Mouse (Mus musculus): Measurements from ENCODE around the gene Zgrf1. TPM values are rescaled to one million over a fixed set of nuclear protein-coding genes. Genes with fewer than 3 reads are reported as not detected.

The Zgrf1 gene
- polyA plus RNA-seq, 1 experiment from 2014 or later = 6.3 TPM

- no peak for ATAC-seq (ENCODE audit: insufficient read depth, low FRiP score)
- Histone ChIP-seq H3K27me3 (ENCODE audit: control insufficient read depth, insufficient read depth, low read length) (no peaks in the 10 kb centered on the region), H3K4me2 (ENCODE audit: low read depth, low read length) (peak overlapping the region; percentile 72), H3K27ac (ENCODE audit: low read length) (peak overlapping the region; percentile 96; the same call in 1 of the 2 replicates), H3K36me3 (ENCODE audit: control insufficient read depth, insufficient read depth, low read length) (no peaks in the 10 kb centered on the region), H3K9ac (ENCODE audit: low read length) (peak overlapping the region; percentile 90), H3K9me3 (replicated peaks; ENCODE audit: control insufficient read depth, low read length) (no peaks in the 10 kb centered on the region), H3K4me1 (ENCODE audit: control insufficient read depth, insufficient read depth, low read length) (peaks cover 8% of the 10 kb centered on the region), H3K4me3 (replicated peaks; ENCODE audit: low read length) (peak overlapping the region; percentile 94)
- 3% methylated on average over 12 of the region's 13 CpGs for WGBS
Observed at GRCm38 (mm10) chr3:127552434-127552972, 786 bp upstream of the Zgrf1 start.

GRCm38 (mm10) chr3:127553720-127554043, 393 bp downstream of the Zgrf1 start:
- Histone ChIP-seq H3K9ac (ENCODE audit: low read length) (peak overlapping the region; percentile 76), H3K27me3 (ENCODE audit: control insufficient read depth, insufficient read depth, low read length) (no peaks in the 10 kb centered on the region), H3K4me3 (replicated peaks; ENCODE audit: low read length) (peak overlapping the region; percentile 94), H3K4me2 (ENCODE audit: low read depth, low read length) (peak overlapping the region; percentile 71), H3K27ac (ENCODE audit: low read length) (peak overlapping the region; percentile 60), H3K9me3 (replicated peaks; ENCODE audit: control insufficient read depth, low read length) (no peaks in the 10 kb centered on the region), H3K4me1 (ENCODE audit: control insufficient read depth, insufficient read depth, low read length) (peaks cover 8% of the 10 kb centered on the region), H3K36me3 (ENCODE audit: control insufficient read depth, insufficient read depth, low read length) (no peaks in the 10 kb centered on the region)
- WGBS = under 1% methylated on average over 4 of the region's 4 CpGs
- no peak for ATAC-seq (ENCODE audit: insufficient read depth, low FRiP score)

- H3K9ac ChIP-seq (ENCODE audit: low read length) = no peak overlapping the region
Observed at GRCm38 (mm10) chr3:127554723-127555122, 1.4 kb downstream of the Zgrf1 start.

DNA sequence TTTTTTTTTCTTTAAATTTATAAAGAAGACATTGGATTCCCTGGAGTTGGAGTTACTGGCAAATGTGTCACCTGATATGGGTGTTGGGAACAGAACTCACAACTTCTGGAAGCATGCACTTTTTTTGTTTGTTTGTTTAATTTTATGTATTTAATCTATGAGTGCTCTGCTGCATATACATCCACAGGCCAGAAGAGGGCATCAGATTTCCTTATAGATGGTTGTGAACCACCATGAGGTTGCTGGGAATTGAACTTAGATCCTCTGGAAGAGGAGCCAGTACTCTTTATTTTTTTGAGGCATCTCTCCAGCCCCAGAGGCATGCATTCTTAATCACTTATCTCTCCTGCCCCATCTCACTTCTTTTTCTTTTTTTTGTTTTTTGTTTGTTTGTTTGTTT, 4.9 kb downstream of the Zgrf1 start:
- Histone ChIP-seq H3K4me3 (replicated peaks; ENCODE audit: low read length) (no peak overlapping the region), H3K36me3 (ENCODE audit: control insufficient read depth, insufficient read depth, low read length) (no peaks in the 10 kb centered on the region), H3K9ac (ENCODE audit: low read length) (no peak overlapping the region), H3K27ac (ENCODE audit: low read length) (no peak overlapping the region), H3K4me1 (ENCODE audit: control insufficient read depth, insufficient read depth, low read length) (peaks cover 8% of the 10 kb centered on the region), H3K27me3 (ENCODE audit: control insufficient read depth, insufficient read depth, low read length) (no peaks in the 10 kb centered on the region), H3K9me3 (replicated peaks; ENCODE audit: control insufficient read depth, low read length) (no peaks in the 10 kb centered on the region), H3K4me2 (ENCODE audit: low read depth, low read length) (no peak overlapping the region)
- no peak for ATAC-seq (ENCODE audit: insufficient read depth, low FRiP score)

More at GRCm38 (mm10) chr3:127554723-127555122, 1.4 kb downstream of the Zgrf1 start:
- no peaks in the 10 kb centered on the region for H3K36me3 ChIP-seq (ENCODE audit: control insufficient read depth, insufficient read depth, low read length)
- ATAC-seq (ENCODE audit: insufficient read depth, low FRiP score) = no peak
- no peaks in the 10 kb centered on the region for H3K27me3 ChIP-seq (ENCODE audit: control insufficient read depth, insufficient read depth, low read length)
- H3K9me3 ChIP-seq (replicated peaks; ENCODE audit: control insufficient read depth, low read length) = no peaks in the 10 kb centered on the region
- 35% methylated on average over 5 of the region's 5 CpGs for WGBS
- H3K4me2 ChIP-seq (ENCODE audit: low read depth, low read length) = peak overlapping the region; percentile 71
- H3K4me3 ChIP-seq (replicated peaks; ENCODE audit: low read length) = peak overlapping the region; percentile 94
- no peak overlapping the region for H3K27ac ChIP-seq (ENCODE audit: low read length)
- H3K4me1 ChIP-seq (ENCODE audit: control insufficient read depth, insufficient read depth, low read length) = peaks cover 8% of the 10 kb centered on the region

DNA sequence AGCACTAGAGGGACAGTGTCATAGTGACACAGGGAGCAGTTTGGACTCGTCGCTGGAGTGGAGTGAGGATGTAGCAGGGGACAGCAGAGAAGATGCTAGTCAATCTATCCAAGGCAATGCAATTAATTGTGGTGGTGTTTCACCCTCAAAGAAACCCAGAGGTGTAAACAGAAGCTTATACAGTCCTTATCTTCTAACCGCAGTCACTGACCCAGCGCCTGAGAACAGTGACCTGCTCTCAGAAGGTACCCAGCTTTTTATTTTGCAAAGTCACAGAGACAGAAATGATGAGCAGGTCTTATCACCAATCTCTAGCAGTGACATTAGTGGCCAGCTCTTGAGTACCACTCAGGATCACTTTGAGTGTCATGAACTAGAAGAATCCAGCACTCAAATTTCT, 9.7 kb downstream of the Zgrf1 start:
- Histone ChIP-seq H3K36me3 (ENCODE audit: control insufficient read depth, insufficient read depth, low read length) (no peaks in the 10 kb centered on the region), H3K9ac (ENCODE audit: low read length) (no peak overlapping the region), H3K4me2 (ENCODE audit: low read depth, low read length) (no peak overlapping the region), H3K27me3 (ENCODE audit: control insufficient read depth, insufficient read depth, low read length) (no peaks in the 10 kb centered on the region), H3K4me3 (replicated peaks; ENCODE audit: low read length) (no peak overlapping the region), H3K9me3 (replicated peaks; ENCODE audit: control insufficient read depth, low read length) (no peaks in the 10 kb centered on the region), H3K4me1 (ENCODE audit: control insufficient read depth, insufficient read depth, low read length) (no peaks in the 10 kb centered on the region), H3K27ac (ENCODE audit: low read length) (no peak overlapping the region)
- WGBS = 86% methylated on average over 4 of the region's 4 CpGs
- no peak for ATAC-seq (ENCODE audit: insufficient read depth, low FRiP score)

DNA sequence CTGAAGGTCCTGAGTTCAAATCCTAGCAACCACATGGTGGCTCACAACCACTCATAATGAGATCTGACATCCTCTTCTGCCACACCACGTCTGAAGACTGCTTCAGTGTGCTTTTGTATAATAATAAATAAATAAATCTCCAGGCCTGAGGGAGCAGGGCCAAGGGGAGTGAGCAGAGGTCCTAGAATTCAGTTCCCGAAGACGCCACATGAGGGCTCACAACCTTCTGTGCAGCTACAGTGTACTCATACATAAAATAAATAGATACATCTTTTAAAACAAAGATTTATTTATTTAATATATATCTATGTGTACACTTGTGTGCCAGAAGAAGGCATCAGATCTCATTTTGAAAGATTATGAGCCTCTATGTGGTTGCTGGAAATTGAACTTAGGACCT, 11.8 kb downstream of the Zgrf1 start:
- Histone ChIP-seq H3K27ac (ENCODE audit: low read length) (no peak overlapping the region), H3K4me3 (replicated peaks; ENCODE audit: low read length) (no peak overlapping the region), H3K4me1 (ENCODE audit: control insufficient read depth, insufficient read depth, low read length) (no peaks in the 10 kb centered on the region), H3K9ac (ENCODE audit: low read length) (no peak overlapping the region), H3K9me3 (replicated peaks; ENCODE audit: control insufficient read depth, low read length) (no peaks in the 10 kb centered on the region), H3K27me3 (ENCODE audit: control insufficient read depth, insufficient read depth, low read length) (no peaks in the 10 kb centered on the region), H3K36me3 (ENCODE audit: control insufficient read depth, insufficient read depth, low read length) (no peaks in the 10 kb centered on the region), H3K4me2 (ENCODE audit: low read depth, low read length) (no peak overlapping the region)
- ATAC-seq (ENCODE audit: insufficient read depth, low FRiP score) = no peak
- 70% methylated on average over 3 of the region's 3 CpGs for WGBS

- Histone ChIP-seq H3K4me3 (replicated peaks; ENCODE audit: low read length) (no peak overlapping the region), H3K27me3 (ENCODE audit: control insufficient read depth, insufficient read depth, low read length) (no peaks in the 10 kb centered on the region), H3K4me2 (ENCODE audit: low read depth, low read length) (no peak overlapping the region), H3K9ac (ENCODE audit: low read length) (no peak overlapping the region), H3K36me3 (ENCODE audit: control insufficient read depth, insufficient read depth, low read length) (peaks cover 3% of the 10 kb centered on the region; the same call in 1 of the 2 replicates), H3K9me3 (replicated peaks; ENCODE audit: control insufficient read depth, low read length) (no peaks in the 10 kb centered on the region), H3K27ac (ENCODE audit: low read length) (no peak overlapping the region), H3K4me1 (ENCODE audit: control insufficient read depth, insufficient read depth, low read length) (no peaks in the 10 kb centered on the region)
- WGBS = 57% methylated on average over 4 of the region's 4 CpGs
- no peak for ATAC-seq (ENCODE audit: insufficient read depth, low FRiP score)
Observed at GRCm38 (mm10) chr3:127572557-127572956, 19.3 kb downstream of the Zgrf1 start.

GRCm38 (mm10) chr3:127597136-127597535, 43.8 kb downstream of the Zgrf1 start:
- H3K4me2 ChIP-seq (ENCODE audit: low read depth, low read length) = no peak overlapping the region
- 79% methylated on average over 1 of the region's 1 CpGs for WGBS
- H3K36me3 ChIP-seq (ENCODE audit: control insufficient read depth, insufficient read depth, low read length) = no peaks in the 10 kb centered on the region
- no peaks in the 10 kb centered on the region for H3K27me3 ChIP-seq (ENCODE audit: control insufficient read depth, insufficient read depth, low read length)
- H3K4me1 ChIP-seq (ENCODE audit: control insufficient read depth, insufficient read depth, low read length) = no peaks in the 10 kb centered on the region
- H3K9ac ChIP-seq (ENCODE audit: low read length) = no peak overlapping the region
- H3K27ac ChIP-seq (ENCODE audit: low read length) = no peak overlapping the region
- no peaks in the 10 kb centered on the region for H3K9me3 ChIP-seq (replicated peaks; ENCODE audit: control insufficient read depth, low read length)
- ATAC-seq (ENCODE audit: insufficient read depth, low FRiP score) = no peak
- no peak overlapping the region for H3K4me3 ChIP-seq (replicated peaks; ENCODE audit: low read length)

DNA sequence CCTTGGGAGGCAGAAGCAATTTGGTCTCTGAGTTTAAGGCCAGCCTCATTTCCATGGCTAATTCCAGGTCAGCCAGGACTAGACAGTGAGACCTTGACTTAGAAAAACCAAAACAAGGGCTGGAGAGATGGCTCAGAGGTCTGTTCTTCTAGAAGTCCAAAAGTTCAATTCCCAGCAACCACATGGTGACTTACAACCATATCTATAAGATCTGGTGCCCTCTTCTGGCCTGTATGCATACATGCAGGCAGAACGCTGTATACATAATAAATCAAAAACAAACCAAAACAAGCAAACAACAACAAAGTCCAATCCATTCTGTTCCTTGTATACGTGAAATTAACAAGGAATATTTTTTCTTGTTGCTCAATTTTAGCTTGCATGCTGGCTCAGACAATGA, 54.8 kb downstream of the Zgrf1 start:
- WGBS = 91% methylated on average over 2 of the region's 2 CpGs
- no peaks in the 10 kb centered on the region for H3K9me3 ChIP-seq (replicated peaks; ENCODE audit: control insufficient read depth, low read length)
- no peak overlapping the region for H3K27ac ChIP-seq (ENCODE audit: low read length)
- H3K4me3 ChIP-seq (replicated peaks; ENCODE audit: low read length) = no peak overlapping the region
- no peaks in the 10 kb centered on the region for H3K4me1 ChIP-seq (ENCODE audit: control insufficient read depth, insufficient read depth, low read length)
- H3K4me2 ChIP-seq (ENCODE audit: low read depth, low read length) = no peak overlapping the region
- no peaks in the 10 kb centered on the region for H3K27me3 ChIP-seq (ENCODE audit: control insufficient read depth, insufficient read depth, low read length)
- peaks cover 7% of the 10 kb centered on the region; the same call in 1 of the 2 replicates for H3K36me3 ChIP-seq (ENCODE audit: control insufficient read depth, insufficient read depth, low read length)
- H3K9ac ChIP-seq (ENCODE audit: low read length) = no peak overlapping the region
- no peak for ATAC-seq (ENCODE audit: insufficient read depth, low FRiP score)
